Mouse (Mus musculus) heart, postnatal 0 days (tissue): ENCODE results near the gene Jam2.

Source experiments
- CTCF ChIP-seq: IDR thresholded peaks from 2 replicates; pipeline ENCODE4 v1.5.1; 2016; ENCODE audit warnings: antibody characterized with exemption, control low read depth, low read depth
- EP300 ChIP-seq: IDR thresholded peaks from 2 replicates; pipeline ENCODE4 v1.6.1; 2016; ENCODE audit warnings: antibody characterized with exemption, low read depth

DNA sequence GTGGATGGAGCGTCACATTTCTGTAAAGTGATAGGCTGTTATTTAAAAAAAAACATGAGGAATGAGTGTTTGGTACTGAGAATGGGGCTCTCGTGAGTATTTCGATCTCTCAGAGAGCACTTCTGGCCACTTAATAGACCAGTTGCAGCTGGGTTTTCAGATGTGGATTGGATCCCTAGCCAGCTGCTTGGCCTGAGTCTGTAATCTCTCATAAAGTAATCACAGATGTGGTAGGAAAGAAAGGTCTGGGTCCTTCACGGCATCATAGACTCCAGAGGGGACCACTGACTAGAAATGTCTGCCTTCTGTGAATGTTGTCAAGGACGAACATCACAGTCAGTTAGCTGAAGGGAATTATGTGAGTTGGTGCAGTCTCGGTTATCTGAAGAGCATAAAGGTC, 4.5 kb downstream of the Jam2 start:
- TF ChIP-seq EP300 (no peak), CTCF (no peak)
